Mouse (Mus musculus): ENCODE results near the gene Arhgap9.

Gene Arhgap9

DNA sequence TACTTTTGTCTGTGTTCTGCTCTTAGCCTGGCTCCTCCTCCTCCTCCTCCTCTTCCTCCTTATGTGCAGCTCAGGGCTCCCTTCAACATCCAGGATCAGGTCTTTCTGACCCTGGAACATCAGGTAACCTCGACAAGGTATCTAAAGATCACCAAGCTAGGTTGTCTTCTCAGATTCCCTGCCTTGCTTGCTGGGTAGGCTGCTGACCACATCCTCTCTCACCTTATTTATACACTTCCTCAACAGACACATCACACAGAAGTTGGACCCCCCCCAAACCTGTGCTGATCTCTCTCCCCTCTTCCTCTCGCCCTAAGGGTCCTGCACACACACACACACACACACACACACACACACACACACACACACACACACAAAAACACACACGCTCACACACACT is at the start of gene Arhgap9:
Gene Arhgap9 (plus strand): TSS at position 344 of the 400 bp plus-strand sequence.
- no peak for DNase-seq (ENCODE audit: low read depth, low spot score)

DNA sequence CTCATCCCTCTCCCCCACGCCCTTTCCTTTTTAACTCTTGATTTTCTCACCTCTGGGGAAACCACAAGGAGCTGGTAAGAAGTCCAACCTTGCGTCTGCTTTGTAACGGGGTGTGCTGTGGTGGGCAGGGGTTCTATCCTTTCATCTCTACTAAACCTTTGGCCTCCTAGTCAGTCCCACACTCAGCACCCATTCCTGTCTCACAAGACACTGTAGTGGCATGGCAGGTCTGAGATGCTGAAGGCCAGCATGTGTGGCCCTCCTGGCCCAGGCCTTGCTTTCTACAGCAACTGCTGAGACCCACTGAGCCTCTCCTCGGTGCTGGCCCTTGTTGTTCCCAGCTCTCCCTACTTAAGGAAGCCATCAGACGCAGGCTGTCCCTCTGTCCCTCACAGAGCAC is 49.4 kb upstream of the Arhgap9 start:
- DNase-seq (ENCODE audit: low read depth, low spot score) = no peak

DNA sequence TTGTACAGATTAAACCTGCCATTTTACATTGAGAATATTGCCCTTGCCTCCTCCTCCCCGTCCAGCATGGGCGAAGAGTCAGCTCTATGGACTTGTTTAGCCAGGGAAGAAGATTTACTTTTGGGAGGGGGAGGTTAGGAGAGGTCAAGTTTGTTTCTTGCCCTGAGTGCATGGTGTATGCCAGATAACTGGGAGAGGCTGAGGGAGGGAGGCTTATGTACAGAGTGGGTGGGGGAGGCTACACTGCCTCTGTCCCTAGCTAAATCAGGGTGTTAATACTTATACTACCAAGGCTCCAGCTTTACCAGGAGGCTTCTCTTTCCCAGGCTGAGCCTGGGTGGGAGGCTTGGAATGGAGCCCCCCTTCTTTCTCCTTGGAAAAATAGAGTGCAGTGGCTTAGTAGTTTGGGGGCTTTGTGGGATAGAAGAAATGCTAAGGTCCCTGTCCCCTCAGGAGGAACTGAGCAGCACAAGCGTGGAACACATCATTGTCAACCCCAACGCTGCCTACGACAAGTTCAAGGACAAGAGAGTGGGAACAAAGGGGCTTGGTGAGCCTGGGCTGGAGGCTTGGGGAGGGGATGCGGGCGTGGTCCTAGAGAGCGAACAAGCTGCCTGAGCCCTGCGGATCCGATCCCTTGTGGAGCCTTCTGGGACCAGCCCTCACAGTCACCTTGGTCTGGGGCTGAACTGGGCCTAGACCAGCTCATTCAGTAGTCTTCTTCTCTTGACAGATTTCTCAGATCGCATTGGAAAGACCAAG is 47.3 kb upstream of the Arhgap9 start:
- peak; percentile 92 for DNase-seq (ENCODE audit: low read depth, low spot score)

DNA sequence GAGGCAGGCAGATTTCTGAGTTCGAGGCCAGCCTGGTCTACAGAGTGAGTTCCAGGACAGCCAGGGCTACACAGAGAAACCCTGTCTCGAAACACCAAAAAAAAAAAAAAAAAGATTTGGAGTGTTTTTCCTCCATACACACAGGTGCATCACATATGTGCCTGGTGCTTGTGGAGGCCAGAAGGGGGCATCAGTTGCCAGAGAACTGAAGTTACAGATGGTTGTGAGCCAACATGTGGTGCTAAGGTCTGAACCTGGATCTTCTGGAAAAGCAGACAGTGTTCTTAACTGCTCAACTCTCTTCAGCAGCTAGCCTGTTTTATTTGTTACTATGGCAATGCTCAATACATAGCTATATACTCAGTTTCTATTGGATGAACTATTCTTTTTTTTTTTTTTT is 42.0 kb upstream of the Arhgap9 start:
- peak; percentile 50 for DNase-seq (ENCODE audit: low read depth, low spot score)

DNA sequence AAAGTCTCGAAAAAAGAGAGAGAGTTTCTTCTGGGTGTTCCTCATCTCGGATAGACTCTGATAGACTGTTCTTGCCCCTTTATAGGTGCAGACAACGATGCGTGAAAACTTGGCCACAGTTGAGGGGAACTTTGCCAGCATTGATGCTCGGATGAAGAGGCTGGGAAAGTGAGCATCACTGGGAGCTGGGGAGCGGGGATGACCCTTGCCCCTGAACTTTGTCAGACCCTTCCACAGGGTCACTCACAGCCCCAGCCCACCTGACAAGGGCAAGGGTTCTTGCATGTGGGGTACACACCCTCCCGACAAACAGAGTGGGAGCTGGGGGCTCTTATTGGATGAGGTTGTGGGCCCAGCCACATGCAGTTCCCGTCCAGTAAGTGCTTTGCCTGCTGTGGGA is 40.4 kb upstream of the Arhgap9 start:
- DNase-seq (ENCODE audit: low read depth, low spot score) = no peak

DNA sequence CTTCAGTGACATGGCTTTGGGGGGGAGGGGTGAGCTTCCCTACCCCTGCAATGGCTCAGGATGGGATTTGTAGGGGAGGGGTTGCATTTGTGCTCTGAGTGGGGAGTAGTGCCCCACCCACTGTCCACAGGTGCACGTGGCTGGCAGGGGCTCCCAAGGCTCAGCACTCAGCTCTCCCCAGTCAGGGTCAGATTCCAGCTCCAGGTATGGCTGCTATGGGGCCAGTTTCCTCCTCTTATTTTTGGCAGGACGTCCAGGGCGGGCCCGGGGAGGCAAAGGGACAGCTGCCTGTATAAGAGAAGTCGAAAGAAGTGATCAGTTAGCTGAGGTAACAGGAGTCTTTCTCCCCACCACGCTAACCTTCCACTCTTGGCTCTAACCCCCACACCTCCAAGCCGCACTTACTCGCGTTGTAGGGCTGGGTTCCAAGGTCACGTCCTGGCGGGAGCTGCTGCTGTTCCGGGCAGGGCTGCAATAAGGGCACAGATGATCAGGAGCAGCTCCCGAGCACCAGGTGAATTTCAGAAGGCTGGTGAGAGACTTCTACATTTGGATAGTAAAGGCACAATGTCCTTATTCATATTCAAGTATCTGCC is 39.0 kb upstream of the Arhgap9 start:
- DNase-seq (ENCODE audit: low read depth, low spot score) = peak; percentile 64

DNA sequence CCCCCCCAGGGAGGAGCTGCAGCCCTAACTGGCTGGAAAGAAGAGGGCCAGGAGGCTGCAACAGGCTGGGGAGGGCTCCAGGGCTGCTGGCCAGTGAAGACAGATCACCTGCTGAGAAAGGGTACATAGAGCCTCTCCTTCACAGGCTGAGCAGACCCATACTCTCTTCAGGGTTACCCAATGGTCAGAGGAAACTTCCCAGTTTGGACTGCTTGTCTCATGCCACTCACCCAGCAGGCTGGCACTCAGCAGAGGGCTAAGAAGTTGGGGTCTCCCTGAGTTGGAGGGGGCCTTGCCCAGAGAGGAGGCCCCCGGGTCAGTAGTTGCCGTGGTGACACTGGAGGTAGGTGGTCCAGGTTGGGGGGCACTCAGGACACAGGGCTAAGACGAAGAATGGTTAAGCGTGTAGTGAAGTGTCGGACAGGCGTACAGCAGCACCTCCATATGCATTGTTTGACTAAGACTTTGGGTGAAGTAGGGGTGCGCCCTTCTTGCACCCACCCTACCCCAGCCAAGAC is 37.6 kb upstream of the Arhgap9 start:
- DNase-seq (ENCODE audit: low read depth, low spot score) = no peak

DNA sequence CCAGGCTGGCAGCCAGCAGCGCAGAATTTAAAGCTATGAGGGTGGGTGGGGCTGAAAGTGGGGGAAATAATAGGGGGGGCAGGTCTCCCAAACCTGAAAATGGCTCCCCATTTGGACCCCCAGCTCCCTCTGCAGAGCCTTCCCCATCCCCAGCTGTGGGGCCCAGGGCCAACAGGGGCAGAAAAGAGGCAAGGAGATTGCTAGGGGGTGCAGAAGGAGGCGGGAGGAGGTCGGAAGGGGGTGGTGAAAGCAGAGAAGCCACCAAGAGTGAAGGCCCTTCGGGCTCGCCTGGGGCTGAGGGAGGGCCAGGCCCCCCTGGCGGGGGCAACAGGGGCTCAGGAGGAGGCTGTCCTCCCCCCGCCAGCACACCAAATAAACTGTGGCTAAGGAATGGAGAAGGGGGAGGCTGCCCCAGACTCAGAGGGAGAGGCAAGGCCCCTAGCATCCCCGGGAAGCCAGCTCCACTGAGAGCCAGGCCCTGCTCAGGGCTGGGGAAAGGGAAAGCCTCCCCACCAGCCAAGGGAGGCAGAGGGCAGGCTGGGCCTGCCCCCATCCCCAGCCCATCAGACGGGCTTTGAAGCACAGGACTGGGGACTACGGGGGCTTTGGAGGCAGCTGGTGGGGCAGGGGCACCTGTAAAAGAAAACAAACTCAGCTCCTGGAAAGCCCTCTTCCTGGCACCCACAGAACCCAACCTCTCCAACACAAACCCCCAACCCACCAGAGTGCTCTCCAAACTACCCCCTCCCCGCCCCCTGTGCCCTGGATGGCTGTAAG is 36.9 kb upstream of the Arhgap9 start:
- no peak for DNase-seq (ENCODE audit: low read depth, low spot score)

DNA sequence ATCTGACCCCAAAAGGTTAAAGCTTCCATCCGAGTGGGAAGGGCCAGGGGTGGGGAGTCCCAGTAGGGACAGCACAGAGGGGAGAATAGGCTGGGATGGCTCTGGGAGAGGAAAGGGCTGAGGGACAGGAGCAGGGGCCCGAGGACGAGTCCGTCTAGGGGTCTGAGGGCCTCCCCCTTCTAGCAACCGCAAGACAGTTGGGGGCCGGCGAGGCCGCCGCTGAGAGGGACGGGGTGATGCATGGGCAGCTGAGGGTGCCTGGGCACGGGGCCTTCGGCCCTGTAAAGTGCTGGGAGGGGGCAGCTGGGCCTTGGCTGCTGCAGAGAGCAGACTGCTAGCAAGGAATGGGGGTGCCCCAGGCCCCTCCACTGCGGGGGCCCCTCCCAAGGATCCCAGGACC is 36.1 kb upstream of the Arhgap9 start:
- DNase-seq (ENCODE audit: low read depth, low spot score) = no peak

DNA sequence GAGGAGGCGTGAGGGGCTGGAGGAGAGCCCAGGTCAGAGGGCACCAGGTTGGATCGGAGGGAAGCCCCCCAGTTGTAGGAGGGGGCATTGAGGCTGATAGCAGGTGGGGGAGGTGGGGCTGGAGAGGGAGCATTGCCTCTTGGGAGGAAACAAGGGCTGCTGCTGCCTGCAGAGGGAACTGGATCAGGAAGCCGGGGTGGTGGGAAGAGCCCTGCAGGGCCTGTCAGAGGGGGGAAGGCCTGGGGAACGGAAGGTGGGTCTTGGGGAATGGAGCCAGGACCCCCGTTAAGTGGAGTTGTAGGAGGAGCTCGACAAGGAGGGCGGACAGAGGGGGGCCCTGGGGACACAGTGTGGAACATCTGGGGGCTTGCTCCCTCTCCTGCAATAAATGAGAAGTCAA is 35.6 kb upstream of the Arhgap9 start:
- no peak for DNase-seq (ENCODE audit: low read depth, low spot score)

DNA sequence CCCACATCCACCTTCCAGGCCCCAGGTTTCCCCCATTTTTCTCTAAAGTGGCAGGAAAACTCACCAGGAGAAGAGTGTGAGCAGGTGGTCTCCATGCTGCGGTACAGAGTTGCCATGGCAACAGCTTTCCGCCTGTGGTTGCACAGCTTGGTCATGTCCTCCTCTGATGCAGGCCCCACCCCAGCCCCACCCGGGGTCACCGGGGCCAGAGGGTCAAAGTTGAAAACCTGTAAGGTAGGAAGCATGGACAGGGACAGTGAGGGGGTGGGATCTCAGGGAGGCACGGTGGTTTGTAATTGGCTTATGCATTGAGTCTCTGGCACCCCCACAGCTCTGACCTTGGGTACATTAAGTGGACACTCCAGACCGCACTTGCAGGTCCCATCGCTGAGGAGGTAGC is 35.0 kb upstream of the Arhgap9 start:
- peak; percentile 53 for DNase-seq (ENCODE audit: low read depth, low spot score)

DNA sequence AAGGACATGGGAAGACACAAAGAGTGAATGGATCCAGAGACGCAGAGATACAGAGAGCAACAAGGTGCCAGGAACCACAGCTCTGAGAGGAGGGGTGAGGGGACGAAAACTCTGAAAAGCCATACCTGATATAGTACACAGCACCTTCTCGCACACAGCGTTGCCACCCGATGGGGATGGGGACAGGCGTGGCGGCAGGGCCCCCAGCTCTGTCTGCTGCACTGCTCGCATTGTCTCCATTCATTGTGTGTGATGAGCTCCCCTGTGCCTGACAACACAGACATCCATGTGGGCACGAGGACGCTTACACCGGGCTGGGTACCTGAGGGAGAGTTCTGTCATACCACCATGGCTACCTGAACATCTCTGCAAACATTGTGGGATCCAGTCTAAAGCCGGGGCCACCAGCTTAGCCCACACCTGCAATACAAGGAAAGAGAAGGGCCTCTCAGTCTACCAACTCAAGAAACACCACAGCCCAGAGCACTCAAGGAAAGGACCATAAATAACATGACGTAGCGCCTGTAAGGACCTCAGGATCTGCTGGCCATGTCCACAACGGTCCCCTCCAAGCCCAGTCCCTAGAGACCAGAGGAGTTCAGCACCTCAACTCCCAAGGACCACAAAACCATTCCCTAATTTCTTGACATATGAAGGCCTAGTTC is 34.4 kb upstream of the Arhgap9 start:
- DNase-seq (ENCODE audit: low read depth, low spot score) = no peak

DNA sequence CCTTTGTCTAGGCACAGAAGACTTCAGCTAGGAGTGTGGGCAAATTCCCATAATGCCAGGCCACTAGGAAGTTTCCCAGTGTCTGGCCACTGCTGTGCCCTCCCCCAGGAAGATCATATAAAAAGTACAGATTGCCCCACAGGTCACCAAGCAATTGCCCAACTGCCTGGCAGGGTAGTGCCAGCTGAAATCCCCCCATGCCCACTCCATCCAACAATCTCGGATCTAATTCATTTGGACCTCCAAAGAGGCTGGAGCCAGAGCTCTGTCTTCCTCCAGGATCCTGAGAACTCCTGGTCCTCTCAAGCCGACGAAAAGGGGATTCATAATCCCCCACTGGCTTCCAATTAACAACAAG is 33.8 kb upstream of the Arhgap9 start:
- no peak for DNase-seq (ENCODE audit: low read depth, low spot score)

DNA sequence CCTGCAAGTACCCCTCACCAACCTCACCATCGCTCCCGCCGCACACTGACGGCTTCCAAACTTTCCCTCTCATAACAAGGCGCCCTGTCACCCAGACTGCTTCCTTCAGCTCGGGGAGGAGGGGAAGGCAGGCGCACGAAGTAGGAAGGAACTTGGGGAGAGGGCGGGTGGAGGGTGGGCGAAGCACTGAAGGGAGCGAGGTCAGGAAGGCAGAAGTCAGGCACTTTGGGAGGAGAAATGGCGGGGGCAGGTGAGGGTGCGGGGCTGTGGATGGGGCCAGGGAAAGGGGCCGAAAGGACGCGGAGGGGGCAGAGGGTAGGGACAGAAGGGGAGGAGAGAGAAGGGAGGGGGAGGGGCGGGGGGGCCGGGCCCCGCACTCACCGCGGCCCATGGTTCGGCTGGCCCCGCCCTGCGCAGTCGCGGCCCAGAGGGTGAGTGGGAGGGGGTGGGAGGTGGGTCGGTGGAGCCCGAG is 33.4 kb upstream of the Arhgap9 start:
- peak; percentile 34 for DNase-seq (ENCODE audit: low read depth, low spot score)

DNA sequence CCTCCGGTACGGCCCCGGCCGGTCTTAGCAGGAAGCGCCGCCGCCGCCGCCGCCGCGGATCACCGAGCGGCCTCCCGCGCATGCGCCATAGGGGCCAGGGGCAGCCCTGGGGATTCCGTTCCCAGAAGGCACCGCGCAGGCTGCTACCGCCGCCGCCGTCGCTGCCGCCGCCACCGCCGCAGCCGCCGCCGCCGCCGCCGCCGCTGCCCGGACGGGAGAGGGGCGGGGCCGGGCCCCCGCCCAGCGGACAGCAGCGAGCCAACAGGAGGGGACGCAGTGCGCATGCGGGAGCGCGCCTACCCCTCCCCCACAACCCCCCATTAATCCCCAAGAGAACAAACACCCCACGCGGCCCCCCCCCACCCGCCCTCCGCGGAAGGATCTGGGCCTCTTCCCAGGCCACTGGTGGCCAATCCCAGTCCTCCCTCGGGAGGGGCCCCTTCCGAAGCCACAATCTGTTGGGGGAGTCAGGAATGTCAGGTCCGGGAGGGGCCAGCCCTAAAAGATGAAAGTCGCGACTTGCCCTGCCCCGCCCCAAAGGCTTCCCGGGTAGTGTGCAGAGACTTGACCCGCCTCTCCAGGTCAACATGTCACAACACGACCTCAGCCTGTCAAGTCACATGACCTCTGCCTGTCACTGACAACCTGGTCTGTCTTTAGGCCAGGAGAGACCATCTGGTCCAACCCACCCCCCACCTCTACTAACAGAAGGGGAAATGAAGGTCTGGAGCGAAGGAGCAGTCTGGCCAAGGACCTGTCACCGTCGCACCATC is 32.8 kb upstream of the Arhgap9 start, which contains the start of gene Mbd6:
Gene Mbd6 (minus strand): TSS at position 219 of the 773 bp plus-strand sequence.
- peak; percentile 89 for DNase-seq (ENCODE audit: low read depth, low spot score)

DNA sequence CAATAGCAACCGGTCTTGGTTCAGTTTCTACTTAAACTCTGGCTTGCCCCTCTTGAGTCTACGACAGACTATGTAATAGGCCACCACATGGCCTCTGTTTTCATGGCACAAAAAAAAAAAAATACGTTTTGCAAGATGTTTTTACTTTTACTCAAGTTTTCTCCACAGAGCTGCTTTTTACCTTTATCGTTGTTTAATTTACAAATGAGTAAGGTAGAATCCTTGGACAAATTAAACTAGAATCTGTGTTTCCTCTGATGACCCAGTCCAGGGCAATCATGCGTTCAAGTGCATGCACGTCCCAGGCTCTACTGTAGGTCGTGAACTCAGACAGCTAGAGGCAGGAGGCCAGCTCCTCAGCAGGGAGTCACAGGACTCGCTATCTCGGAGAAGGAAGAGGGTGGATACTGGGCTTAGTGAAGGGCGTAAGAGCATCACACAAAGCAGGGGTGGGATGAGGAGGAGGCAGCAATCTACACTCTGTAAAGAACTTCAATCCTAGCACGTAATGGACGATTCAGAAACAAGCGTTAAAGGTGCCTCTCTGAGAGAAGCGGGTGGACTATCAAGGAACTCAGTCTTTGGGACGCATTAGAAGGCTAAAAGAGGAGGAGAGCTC is 32.1 kb upstream of the Arhgap9 start:
- peak; percentile 65 for DNase-seq (ENCODE audit: low read depth, low spot score)

DNA sequence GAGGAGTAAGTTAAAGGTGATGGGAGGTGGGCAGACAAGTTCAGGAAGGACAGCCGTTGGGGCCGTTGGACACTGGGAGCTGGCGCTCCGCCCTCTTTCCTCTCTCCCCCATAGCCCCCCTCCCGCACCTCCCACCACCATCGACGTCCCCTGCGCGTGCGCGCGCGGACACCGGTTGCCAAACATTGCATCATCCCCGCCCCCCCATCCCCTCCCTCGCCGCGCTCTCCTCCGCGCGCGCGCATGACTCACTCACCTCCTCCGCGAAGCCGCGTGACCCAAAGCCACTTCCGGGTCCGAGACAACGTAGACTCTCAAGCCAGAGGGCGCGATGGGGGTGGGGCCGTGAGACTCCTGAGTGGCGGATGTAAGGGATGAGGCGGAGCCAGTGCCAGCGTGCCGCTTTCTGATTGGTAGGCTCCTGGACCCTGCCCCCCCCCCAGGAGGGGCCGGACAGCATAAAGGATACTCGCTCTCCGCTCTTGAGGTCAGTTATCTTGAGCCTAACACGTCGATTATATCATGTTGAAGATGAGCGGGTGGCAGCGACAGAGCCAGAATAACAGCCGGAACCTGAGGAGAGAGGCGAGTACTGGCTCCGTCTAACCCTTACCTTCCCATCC is 31.3 kb upstream of the Arhgap9 start:
- DNase-seq (ENCODE audit: low read depth, low spot score) = peak; percentile 100

DNA sequence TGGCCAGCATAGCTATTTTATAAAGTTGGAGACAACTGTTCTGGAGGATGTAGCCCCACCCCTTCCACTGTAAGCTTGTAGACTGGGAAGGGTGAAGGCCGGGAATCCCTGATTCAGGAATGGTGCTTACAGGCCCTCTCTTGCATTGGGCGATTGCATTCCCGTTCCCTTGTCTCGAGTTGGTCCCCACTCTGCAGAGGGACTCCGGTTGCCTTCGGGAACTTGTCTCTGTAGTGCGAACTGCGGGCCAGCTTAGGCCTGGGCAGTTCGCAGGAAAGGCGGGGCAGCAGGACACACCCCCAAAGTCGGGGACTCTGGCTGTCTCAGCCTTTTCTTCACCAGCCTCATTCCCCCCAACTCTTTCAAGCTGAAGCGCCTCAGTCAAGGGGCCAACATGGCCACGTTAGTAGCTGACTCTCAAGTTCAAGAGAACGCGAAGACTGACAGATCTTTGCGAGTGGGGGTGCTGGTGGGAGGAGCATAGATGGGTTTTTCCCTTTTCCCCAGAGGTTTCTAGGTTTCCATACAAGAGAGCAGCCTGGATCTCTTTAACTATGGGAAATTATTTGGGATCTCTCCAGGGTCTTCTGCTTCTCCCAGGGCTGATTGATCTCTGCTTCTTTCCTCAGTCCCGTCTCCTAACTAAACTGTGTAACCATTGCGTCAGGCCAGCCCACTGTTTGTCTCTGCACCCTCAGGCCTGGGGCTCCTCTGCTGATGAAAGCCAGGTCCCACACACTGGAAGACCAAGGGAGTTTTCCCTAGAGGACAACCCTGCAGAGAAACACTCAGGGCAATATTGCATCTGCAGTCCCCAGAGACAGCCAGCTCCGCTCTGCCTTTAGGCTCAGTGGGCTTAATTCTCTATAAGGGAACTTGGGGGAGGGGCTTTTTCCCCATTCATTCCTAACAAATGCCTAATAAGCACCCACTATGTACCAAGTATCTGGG is 30.6 kb upstream of the Arhgap9 start:
- DNase-seq (ENCODE audit: low read depth, low spot score) = no peak

All from ES-CJ7 (cell line).